Mouse (Mus musculus): ENCODE measurements around the gene Nav1.

- no peak for TF ChIP-seq POLR2A (IDR thresholded peaks at IDR 0.05; ENCODE audit: low read depth, low read length)
- no peak for TF ChIP-seq CTCF (IDR thresholded peaks at IDR 0.05; ENCODE audit: extremely low read depth, insufficient read depth, insufficient read length, insufficient replicate concordance)
Observed at GRCm38 (mm10) chr1:135470546-135470945, 136.5 kb downstream of the Nav1 start.
